Mouse (Mus musculus) C3H10T1/2 (cell line): ENCODE measurements around the gene Trim63. TPM values are rescaled to one million over a fixed set of nuclear protein-coding genes. Genes with fewer than 3 reads are reported as not detected.

Experiments
- polyA plus RNA-seq, 2 experiments: library from polyadenylated mRNA; unstranded; fragments of >200 nt; fragmentation: generic; extraction: Trizol; gene quantifications; one replicate each; pipeline ENCODE4 v1.2.1; 2012; ENCODE audit warnings: missing spikeins in 2 of 2

The Trim63 gene
- under 1 TPM in 1 of 2 experiments, not detected in 1; 0.02 TPM for polyA plus RNA-seq

GRCm38 (mm10) chr4:134314876-134315275 is at the start of gene Trim63:
Trim63 (plus strand) TSS chr4:134315120.

GRCm38 (mm10) chr4:134287575-134288025 is 27.3 kb upstream of the Trim63 start, which contains the start of gene Pdik1l:
Pdik1l (minus strand) TSS chr4:134287895.

GRCm38 (mm10) chr4:134343071-134344031 is 28.4 kb downstream of the Trim63 start, which contains the start of gene Slc30a2:
Slc30a2 (plus strand) TSS chr4:134343181.

Other genes starting within 250 kb of the Trim63 start
- not detected for gene Cd52, start 220.0 kb upstream of the Trim63 start, polyA plus RNA-seq
- 1 to 10 TPM; 3.0 to 7.1 TPM for gene Ubxn11, start 212.6 kb upstream of the Trim63 start, polyA plus RNA-seq
- gene Sh3bgrl3, start 186.3 kb upstream of the Trim63 start, polyA plus RNA-seq: 100 to 1,000 TPM; 390 to 719 TPM
- 1 to 10 TPM; 1.4 to 6.1 TPM for gene Cep85, start 128.0 kb upstream of the Trim63 start, polyA plus RNA-seq
- gene Gm7534, start 112.1 kb upstream of the Trim63 start, polyA plus RNA-seq: not detected
- gene Catsper4, start 87.7 kb upstream of the Trim63 start, polyA plus RNA-seq: not detected
- gene Cnksr1, start 76.7 kb upstream of the Trim63 start, polyA plus RNA-seq: under 1 TPM; 0.20 to 0.53 TPM
- gene E130218I03Rik, start 71.5 kb upstream of the Trim63 start, polyA plus RNA-seq: 10 to 100 TPM in 1 of 2 experiments, under 1 TPM in 1; 0.70 to 21.0 TPM
- 10 to 100 TPM; 13.5 to 31.5 TPM for gene Zfp593, start 69.5 kb upstream of the Trim63 start, polyA plus RNA-seq
- gene Gm30191, start 68.2 kb upstream of the Trim63 start, polyA plus RNA-seq: not detected
- under 1 TPM in 1 of 2 experiments, not detected in 1; 0.11 TPM for gene Grrp1, start 61.0 kb upstream of the Trim63 start, polyA plus RNA-seq
- 1 to 10 TPM in 1 of 2 experiments, under 1 TPM in 1; 0.23 to 1.9 TPM for gene Pdik1l, start 27.2 kb upstream of the Trim63 start, polyA plus RNA-seq
- not detected for gene Slc30a2, start 28.1 kb downstream of the Trim63 start, polyA plus RNA-seq
- under 1 TPM; 0.04 to 0.12 TPM for gene Extl1, start 68.7 kb downstream of the Trim63 start, polyA plus RNA-seq
- 10 to 100 TPM in 1 of 2 experiments, 1 to 10 TPM in 1; 2.8 to 18.0 TPM for gene Pafah2, start 81.2 kb downstream of the Trim63 start, polyA plus RNA-seq
- 100 to 1,000 TPM; 356 to 718 TPM for gene Stmn1, start 153.2 kb downstream of the Trim63 start, polyA plus RNA-seq
- under 1 TPM; 0.05 to 0.46 TPM for gene Paqr7, start 181.6 kb downstream of the Trim63 start, polyA plus RNA-seq
- gene Aunip, start 195.9 kb downstream of the Trim63 start, polyA plus RNA-seq: 1 to 10 TPM; 3.3 to 4.3 TPM
- 10 to 100 TPM; 32.0 to 56.6 TPM for gene Mtfr1l, start 220.3 kb downstream of the Trim63 start, polyA plus RNA-seq
- 10 to 100 TPM; 36.5 to 83.6 TPM for gene Selenon, start 237.0 kb downstream of the Trim63 start, polyA plus RNA-seq